Mouse (Mus musculus) central nervous system, embryonic 11.5 days (tissue): ENCODE results near the gene Olfr598. TPM values are rescaled to one million over a fixed set of nuclear protein-coding genes. Genes with fewer than 3 reads are reported as not detected.

ENCODE experiments used
- polyA plus RNA-seq: library from polyadenylated mRNA; depleted of rRNA; stranded (reverse); fragments of >200 nt; gene quantifications from 2 replicates; pipeline ENCODE4 v1.2.3, GENCODE M21; 2012; rRNA removed

The Olfr598 gene
- polyA plus RNA-seq: not detected in 2 replicates

GRCm38 (mm10) chr7:103323268-103323667 lies at the start of gene Olfr598:
TSS of gene Olfr598 (plus strand) at chr7:103323568.

GRCm38 (mm10) chr7:103305348-103305747 lies 18.0 kb upstream of the Olfr598 start, which contains the start of gene Olfr596:
TSS of gene Olfr596 (plus strand) at chr7:103305648.

GRCm38 (mm10) chr7:103316015-103316414 lies 7.4 kb upstream of the Olfr598 start, which contains the start of gene Olfr597:
TSS of gene Olfr597 (plus strand) at chr7:103316315.

GRCm38 (mm10) chr7:103335617-103336016 lies 12.2 kb downstream of the Olfr598 start, which contains the start of gene Olfr599:
TSS of gene Olfr599 (plus strand) at chr7:103335917.

GRCm38 (mm10) chr7:103349569-103349968 lies 26.2 kb downstream of the Olfr598 start, which contains the start of gene Olfr600:
TSS of gene Olfr600 (minus strand) at chr7:103349669.

GRCm38 (mm10) chr7:103362555-103362954 lies 39.2 kb downstream of the Olfr598 start, which contains the start of gene Olfr601:
TSS of gene Olfr601 (minus strand) at chr7:103362655.

Other genes with a start within 250 kb of the Olfr598 start
- gene Olfr584, start 241.7 kb upstream of the Olfr598 start, polyA plus RNA-seq: not detected in 2 replicates
- not detected in 2 replicates for gene Olfr585, start 225.8 kb upstream of the Olfr598 start, polyA plus RNA-seq
- not detected in 2 replicates for gene Olfr586, start 197.9 kb upstream of the Olfr598 start, polyA plus RNA-seq
- gene Olfr588-ps1, start 182.7 kb upstream of the Olfr598 start, polyA plus RNA-seq: not detected in 2 replicates
- gene Olfr589, start 167.2 kb upstream of the Olfr598 start, polyA plus RNA-seq: not detected in 2 replicates
- not detected in 2 replicates for gene Olfr591, start 145.2 kb upstream of the Olfr598 start, polyA plus RNA-seq
- gene Olfr592, start 138.8 kb upstream of the Olfr598 start, polyA plus RNA-seq: not detected in 2 replicates
- gene Olfr593, start 111.7 kb upstream of the Olfr598 start, polyA plus RNA-seq: not detected in 2 replicates
- not detected in 2 replicates for gene Olfr594, start 106.6 kb upstream of the Olfr598 start, polyA plus RNA-seq
- not detected in 2 replicates for gene Usp17ld, start 71.1 kb upstream of the Olfr598 start, polyA plus RNA-seq
- not detected in 2 replicates for gene Olfr596, start 17.9 kb upstream of the Olfr598 start, polyA plus RNA-seq
- not detected in 2 replicates for gene Olfr597, start 7.3 kb upstream of the Olfr598 start, polyA plus RNA-seq
- gene Olfr599, start 12.3 kb downstream of the Olfr598 start, polyA plus RNA-seq: not detected in 2 replicates
- gene Olfr600, start 26.1 kb downstream of the Olfr598 start, polyA plus RNA-seq: not detected in 2 replicates
- not detected in 2 replicates for gene Olfr601, start 39.1 kb downstream of the Olfr598 start, polyA plus RNA-seq
- not detected in 2 replicates for gene Olfr603, start 62.6 kb downstream of the Olfr598 start, polyA plus RNA-seq
- gene Usp17lc, start 91.5 kb downstream of the Olfr598 start, polyA plus RNA-seq: not detected in 2 replicates
- not detected in 2 replicates for gene Olfr605, start 121.9 kb downstream of the Olfr598 start, polyA plus RNA-seq
- gene Olfr606, start 125.5 kb downstream of the Olfr598 start, polyA plus RNA-seq: not detected in 2 replicates
- gene Olfr607, start 140.6 kb downstream of the Olfr598 start, polyA plus RNA-seq: not detected in 2 replicates
- gene Olfr608, start 146.3 kb downstream of the Olfr598 start, polyA plus RNA-seq: not detected in 2 replicates
- not detected in 2 replicates for gene Olfr609, start 174.5 kb downstream of the Olfr598 start, polyA plus RNA-seq
- not detected in 2 replicates for gene Olfr610, start 188.6 kb downstream of the Olfr598 start, polyA plus RNA-seq
- gene Olfr611, start 197.3 kb downstream of the Olfr598 start, polyA plus RNA-seq: not detected in 2 replicates
- not detected in 2 replicates for gene Olfr612, start 219.1 kb downstream of the Olfr598 start, polyA plus RNA-seq
- gene Olfr613, start 224.5 kb downstream of the Olfr598 start, polyA plus RNA-seq: not detected in 2 replicates
- not detected in 2 replicates for gene Olfr615, start 232.5 kb downstream of the Olfr598 start, polyA plus RNA-seq
- not detected in 2 replicates for gene Olfr616, start 245.6 kb downstream of the Olfr598 start, polyA plus RNA-seq
- not detected in 2 replicates for gene Olfr617, start 249.5 kb downstream of the Olfr598 start, polyA plus RNA-seq